Mouse (Mus musculus) embryonic facial prominence, embryonic 11.5 days (tissue): ENCODE data around the gene Tnnc1. TPM values are rescaled to one million over a fixed set of nuclear protein-coding genes. Genes with fewer than 3 reads are reported as not detected.
A peak's percentile ranks its signal among the peaks of the same experiment; 100 is the strongest.

Experiments
- ATAC-seq: fragments of 200-750 bp; cut with Nextera tagmentation; replicated peaks from 2 replicates; pipeline ENCODE4 v1.8.0; 2017; ENCODE audit warnings: low read depth; ENCODE audit not compliant: insufficient number of reproducible peaks, low FRiP score, low TSS enrichment
- DNase-seq: peaks from one replicate; pipeline ENCODE4 v3.0.0-alpha.2; 2015; ENCODE audit warnings: low spot score
- H3K27ac ChIP-seq: fragments of 300-500 bp; sonication (generic); replicated peaks from 2 replicates; pipeline ENCODE4 v1.5.1; 2014; ENCODE audit warnings: mild to moderate bottlenecking, low read depth, low read length, control low read depth
- H3K27me3 ChIP-seq: fragments of 300-500 bp; sonication (generic); 2 replicates; pipeline ENCODE4 v1.6.1; 2014; ENCODE audit warnings: mild to moderate bottlenecking, low read length, moderate library complexity, mixed read lengths; ENCODE audit not compliant: control insufficient read depth, insufficient read depth
- H3K36me3 ChIP-seq: fragments of 300-500 bp; sonication (generic); replicated peaks from 2 replicates; pipeline ENCODE4 v1.6.1; 2014; ENCODE audit warnings: low read depth, mild to moderate bottlenecking, low read length, moderate library complexity, mixed read lengths; ENCODE audit not compliant: control insufficient read depth, insufficient read depth
- H3K4me1 ChIP-seq: fragments of 300-500 bp; sonication (generic); 2 replicates; pipeline ENCODE4 v1.6.1; 2014; ENCODE audit warnings: low read length, mixed read lengths; ENCODE audit not compliant: control insufficient read depth, insufficient read depth
- H3K4me2 ChIP-seq: fragments of 300-500 bp; sonication (generic); 2 replicates; pipeline ENCODE4 v1.6.1; 2014; ENCODE audit warnings: low read depth, mild to moderate bottlenecking, control low read depth, low read length, moderate library complexity
- H3K4me3 ChIP-seq: fragments of 300-500 bp; sonication (generic); 2 replicates; pipeline ENCODE4 v1.5.1; 2014; ENCODE audit warnings: low read depth, low read length, control low read depth
- H3K9ac ChIP-seq: fragments of 300-500 bp; sonication (generic); replicated peaks from 2 replicates; pipeline ENCODE4 v1.6.1; 2014; ENCODE audit warnings: mild to moderate bottlenecking, control low read depth, low read length
- H3K9me3 ChIP-seq: fragments of 300-500 bp; sonication (generic); replicated peaks from 2 replicates; pipeline ENCODE4 v1.6.1; 2016; ENCODE audit warnings: mild to moderate bottlenecking, low read length, inconsistent platforms, mixed read lengths; ENCODE audit not compliant: control insufficient read depth
- WGBS: fragments of 180-500 bp; shearing (Covaris S2); extraction: QIAGEN DNeasy Blood & Tissue Kit; methylation state at CpG from one replicate; pipeline ENCODE4 v1.1.7; 2014; 5-methylcytosine and 5-hydroxymethylcytosine counted together
- polyA plus RNA-seq: library from polyadenylated mRNA; unstranded; fragments of >200 nt; fragmentation: Nextera tagmentation; extraction: Ambion mirVana; gene quantifications from 2 replicates; pipeline ENCODE4 v1.2.1, GENCODE M21; 2014

The Tnnc1 gene
- polyA plus RNA-seq, 1 experiment from 2014 or later, result 25.3 TPM

DNA sequence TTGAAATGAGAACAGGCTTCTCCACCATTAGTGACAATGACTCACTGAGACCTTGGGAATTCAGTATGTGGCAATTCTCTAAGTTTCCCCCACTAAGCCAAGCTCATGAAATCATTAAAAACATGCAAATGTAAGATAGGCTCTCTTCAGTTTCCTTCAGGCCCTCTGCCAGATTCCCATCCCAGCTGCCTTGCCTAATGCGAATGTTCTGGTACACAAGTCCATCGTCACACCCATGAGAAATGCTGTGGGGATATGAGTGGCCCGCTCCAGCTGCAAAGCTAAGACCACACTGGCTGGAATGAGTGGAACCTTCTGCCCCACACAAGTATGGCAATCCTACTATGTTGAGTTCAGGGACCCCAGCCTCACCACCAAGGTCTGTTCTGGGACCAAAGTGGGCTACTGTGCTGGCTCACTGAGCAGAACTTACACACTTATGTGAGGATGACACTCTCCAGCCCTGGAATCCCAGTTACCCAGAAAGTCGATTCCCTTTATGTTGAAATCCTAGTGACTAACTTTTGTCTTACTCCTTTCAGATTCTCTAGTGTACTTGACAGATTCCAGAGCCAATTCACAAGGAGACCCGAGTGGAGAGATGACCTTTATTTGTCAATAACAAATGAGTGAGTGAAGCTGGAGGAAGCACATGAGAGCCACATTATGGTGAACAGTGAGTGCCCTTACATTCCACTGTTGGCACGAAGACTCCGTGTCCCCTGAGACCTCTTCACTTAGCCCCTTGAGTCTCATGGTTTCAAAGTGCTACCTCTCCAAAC lies 29.2 kb downstream of the Tnnc1 start:
- Histone ChIP-seq H3K4me2 (no peak overlapping the region), H3K4me1 (no peaks in the 10 kb centered on the region), H3K36me3 (no peaks in the 10 kb centered on the region), H3K27me3 (no peaks in the 10 kb centered on the region), H3K4me3 (no peak overlapping the region), H3K9ac (no peak overlapping the region), H3K27ac (no peak overlapping the region), H3K9me3 (no peaks in the 10 kb centered on the region)
- no peak for DNase-seq
- 85% methylated on average over 7 of the region's 7 CpGs for WGBS
- ATAC-seq, result no peak

DNA sequence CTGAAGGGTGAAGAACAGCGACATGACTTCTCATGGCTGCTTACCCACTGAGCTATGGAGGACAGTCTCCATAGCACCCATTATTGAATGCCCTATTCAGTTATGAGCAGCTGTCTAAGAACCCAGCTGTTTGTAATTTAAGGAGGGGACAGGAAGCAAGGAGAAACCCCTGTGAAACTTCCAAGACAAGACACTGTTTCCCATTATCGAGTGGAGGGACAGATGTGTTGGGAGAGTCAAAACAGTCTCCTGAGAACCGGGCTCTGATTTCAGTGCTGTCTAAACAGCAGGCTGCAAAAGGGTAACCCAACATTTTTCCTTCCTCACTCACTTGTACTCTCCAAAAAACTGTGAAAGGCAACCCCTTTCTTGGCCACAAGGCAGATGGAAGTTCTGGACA lies 32.4 kb downstream of the Tnnc1 start:
- H3K27me3 ChIP-seq, result no peaks in the 10 kb centered on the region
- no peak overlapping the region for H3K4me3 ChIP-seq
- no peaks in the 10 kb centered on the region for H3K4me1 ChIP-seq
- no peak overlapping the region for H3K4me2 ChIP-seq
- H3K36me3 ChIP-seq, result no peaks in the 10 kb centered on the region
- DNase-seq (peak; percentile 31), ATAC-seq (no peak)
- H3K9me3 ChIP-seq, result no peaks in the 10 kb centered on the region
- no peak overlapping the region for H3K27ac ChIP-seq
- H3K9ac ChIP-seq, result no peak overlapping the region
- 40% methylated on average over 3 of the region's 3 CpGs for WGBS

DNA sequence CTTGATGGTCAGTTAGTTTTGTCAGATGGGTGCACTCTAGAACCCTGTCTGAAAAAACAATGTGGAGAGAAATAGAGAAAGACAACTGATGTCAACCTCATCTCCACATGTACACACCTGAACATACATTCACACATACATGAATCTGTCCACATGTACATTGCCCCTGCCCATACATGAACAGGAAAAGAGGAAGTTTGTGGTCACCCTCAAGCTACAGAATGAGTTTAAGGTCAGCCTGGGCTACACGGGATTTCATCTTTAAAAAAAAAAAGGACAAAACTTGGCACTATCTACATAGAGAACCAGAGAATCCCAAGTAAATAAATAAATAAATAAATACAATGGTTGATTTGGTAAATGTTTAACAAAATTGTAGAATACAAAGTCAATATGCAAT lies 36.7 kb downstream of the Tnnc1 start:
- 87% methylated on average over 1 of the region's 1 CpGs for WGBS
- DNase-seq (no peak), ATAC-seq (no peak)
- H3K4me1 ChIP-seq, result no peaks in the 10 kb centered on the region
- H3K9ac ChIP-seq, result no peak overlapping the region
- H3K9me3 ChIP-seq, result no peaks in the 10 kb centered on the region
- H3K36me3 ChIP-seq, result no peaks in the 10 kb centered on the region
- no peaks in the 10 kb centered on the region for H3K27me3 ChIP-seq
- H3K27ac ChIP-seq, result no peak overlapping the region
- no peak overlapping the region for H3K4me3 ChIP-seq
- no peak overlapping the region for H3K4me2 ChIP-seq

DNA sequence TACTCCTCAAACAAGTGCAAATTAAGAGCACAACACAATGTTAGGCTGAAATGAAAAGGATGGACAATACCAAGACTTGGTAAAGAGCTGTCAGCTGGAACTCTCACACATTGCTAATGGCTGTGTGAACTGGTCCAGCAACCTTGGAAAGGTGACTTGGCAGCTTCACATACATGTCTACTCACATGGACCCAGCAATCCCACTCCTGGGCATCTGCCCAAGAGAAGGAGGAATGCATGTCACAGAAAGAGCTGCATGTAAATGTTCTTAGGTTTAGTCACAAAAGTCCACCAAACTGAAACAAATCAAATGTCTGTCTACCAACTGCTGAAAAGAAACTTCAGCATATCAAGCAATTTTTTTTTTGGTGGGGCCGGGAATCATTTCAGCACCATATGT lies 37.8 kb downstream of the Tnnc1 start:
- 75% methylated on average over 1 of the region's 1 CpGs for WGBS
- Histone ChIP-seq H3K9ac (no peak overlapping the region), H3K4me2 (no peak overlapping the region), H3K36me3 (no peaks in the 10 kb centered on the region), H3K27me3 (no peaks in the 10 kb centered on the region), H3K9me3 (no peaks in the 10 kb centered on the region), H3K4me1 (no peaks in the 10 kb centered on the region), H3K4me3 (no peak overlapping the region), H3K27ac (no peak overlapping the region)
- DNase-seq, result no peak
- ATAC-seq, result no peak

DNA sequence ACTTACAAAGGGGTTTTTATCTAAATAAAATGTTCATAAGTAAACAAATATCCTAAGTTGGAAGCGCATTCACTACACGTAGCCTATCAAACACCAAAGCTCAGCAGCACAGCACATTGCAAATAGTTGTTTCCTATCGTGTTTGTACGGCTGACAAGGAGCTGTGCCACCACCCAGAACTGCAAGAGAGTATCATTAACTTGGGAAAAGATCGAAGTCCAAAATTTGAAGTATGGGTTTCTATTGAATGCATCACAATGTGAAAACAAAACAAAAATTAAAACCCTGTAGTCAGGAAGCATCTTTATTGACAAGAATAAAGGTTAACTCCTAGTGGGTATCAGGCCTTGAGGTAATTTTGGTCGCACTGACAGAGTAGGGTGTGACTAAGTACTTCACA lies 40.3 kb downstream of the Tnnc1 start:
- no peak for DNase-seq
- ATAC-seq, result no peak
- no peaks in the 10 kb centered on the region for H3K27me3 ChIP-seq
- H3K27ac ChIP-seq, result no peak overlapping the region
- no peak overlapping the region for H3K4me2 ChIP-seq
- no peak overlapping the region for H3K9ac ChIP-seq
- 90% methylated on average over 6 of the region's 6 CpGs for WGBS
- no peaks in the 10 kb centered on the region for H3K9me3 ChIP-seq
- no peaks in the 10 kb centered on the region; the same call in 1 of the 2 replicates for H3K36me3 ChIP-seq
- no peak overlapping the region for H3K4me3 ChIP-seq
- H3K4me1 ChIP-seq, result no peaks in the 10 kb centered on the region

DNA sequence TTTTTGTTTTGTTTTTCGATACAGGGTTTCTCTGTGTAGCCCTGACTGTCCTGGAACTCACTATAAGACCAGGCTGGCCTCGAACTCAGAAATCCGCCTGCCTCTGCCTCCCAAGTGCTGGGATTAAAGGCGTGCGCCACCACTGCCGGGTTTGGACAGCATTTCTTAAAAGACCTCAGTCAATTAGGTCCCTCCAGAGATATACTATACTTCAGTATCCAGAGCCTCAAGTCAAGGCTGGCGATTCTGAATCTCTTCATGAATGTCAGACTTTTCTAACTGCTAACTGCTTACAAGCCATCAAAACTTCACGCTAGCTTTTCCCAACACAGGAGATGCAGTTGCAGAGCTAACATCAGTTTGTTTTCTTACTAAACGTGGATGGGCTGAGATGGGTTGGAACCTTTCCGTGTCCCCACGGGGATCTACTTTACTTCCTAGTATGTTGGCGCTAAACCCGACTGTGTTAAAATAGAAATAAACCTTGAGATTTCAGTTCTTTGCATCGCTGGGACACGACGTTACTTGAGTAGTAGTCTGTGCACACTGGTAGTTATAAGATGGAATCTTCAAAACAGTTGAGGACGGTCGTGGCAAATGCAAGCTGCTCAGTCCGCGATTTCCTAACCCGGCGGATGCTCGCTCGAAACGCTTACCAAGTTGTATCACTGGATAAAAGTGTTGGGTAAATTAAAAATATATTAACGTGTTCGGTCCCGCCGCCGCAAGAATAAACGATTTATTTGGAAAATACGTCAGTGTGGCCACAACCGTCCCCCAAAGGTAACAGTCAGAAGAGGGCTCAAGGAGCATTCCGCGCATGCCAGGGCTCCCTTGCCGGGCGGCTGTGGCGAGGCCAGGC lies 42.3 kb downstream of the Tnnc1 start:
- Histone ChIP-seq H3K4me1 (no peaks in the 10 kb centered on the region), H3K9ac (peak overlapping the region; percentile 94), H3K4me3 (peak overlapping the region; percentile 97), H3K36me3 (peaks cover 4% of the 10 kb centered on the region), H3K27ac (peak overlapping the region; percentile 73; the same call in 1 of the 2 replicates), H3K27me3 (no peaks in the 10 kb centered on the region), H3K4me2 (peak overlapping the region; percentile 78), H3K9me3 (no peaks in the 10 kb centered on the region)
- 21% methylated on average over 38 of the region's 38 CpGs for WGBS
- ATAC-seq (peak; percentile 5; the same call in 1 of the 2 replicates), DNase-seq (no peak)

DNA sequence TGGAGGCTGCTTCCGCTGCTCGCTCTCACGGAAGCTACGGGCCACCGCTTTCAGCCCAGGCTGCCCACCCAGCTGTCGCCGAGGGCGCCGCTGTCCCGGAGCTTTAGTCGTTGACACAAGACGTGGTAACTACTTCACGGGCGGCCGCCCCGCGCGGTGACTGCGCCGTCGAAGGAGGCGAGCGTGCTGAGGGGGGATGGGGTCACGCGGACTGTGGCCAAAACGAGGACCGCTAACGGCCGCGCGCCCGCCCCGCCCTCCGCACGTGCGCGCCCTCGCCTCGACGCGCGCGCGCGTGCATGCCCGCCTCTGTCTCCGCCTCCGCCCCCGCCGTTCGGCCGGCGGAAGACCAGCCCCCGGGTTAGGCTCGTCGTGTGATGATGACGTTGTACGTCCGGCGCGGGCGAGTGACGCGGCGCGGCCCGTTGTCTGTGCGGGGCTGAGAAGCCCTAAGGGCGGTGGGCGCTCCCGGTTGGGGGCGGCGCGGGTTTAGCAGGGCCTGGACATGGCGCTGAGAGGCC lies 43.0 kb downstream of the Tnnc1 start, which contains the start of the genes Phf7 and Bap1:
Gene Phf7, minus strand, starts transcription at position 234 of the 521 bp plus-strand sequence.
Gene Bap1, plus strand, starts transcription at position 367 of the 521 bp plus-strand sequence.
- Histone ChIP-seq H3K36me3 (peaks cover 11% of the 10 kb centered on the region), H3K27me3 (no peaks in the 10 kb centered on the region), H3K27ac (peak within 1 kb of the TSS; percentile 73; the same call in 1 of the 2 replicates), H3K4me2 (peak within 1 kb of the TSS; percentile 78), H3K9ac (peak within 1 kb of the TSS; percentile 94), H3K9me3 (no peaks in the 10 kb centered on the region), H3K4me3 (peak within 1 kb of the TSS; percentile 97), H3K4me1 (no peaks in the 10 kb centered on the region)
- DNase-seq, result peak; percentile 97
- peak; percentile 87 for ATAC-seq
- WGBS, result under 1% methylated on average over 73 of the region's 75 CpGs
